Mouse (Mus musculus): ENCODE measurements around the gene Midn.

DNA sequence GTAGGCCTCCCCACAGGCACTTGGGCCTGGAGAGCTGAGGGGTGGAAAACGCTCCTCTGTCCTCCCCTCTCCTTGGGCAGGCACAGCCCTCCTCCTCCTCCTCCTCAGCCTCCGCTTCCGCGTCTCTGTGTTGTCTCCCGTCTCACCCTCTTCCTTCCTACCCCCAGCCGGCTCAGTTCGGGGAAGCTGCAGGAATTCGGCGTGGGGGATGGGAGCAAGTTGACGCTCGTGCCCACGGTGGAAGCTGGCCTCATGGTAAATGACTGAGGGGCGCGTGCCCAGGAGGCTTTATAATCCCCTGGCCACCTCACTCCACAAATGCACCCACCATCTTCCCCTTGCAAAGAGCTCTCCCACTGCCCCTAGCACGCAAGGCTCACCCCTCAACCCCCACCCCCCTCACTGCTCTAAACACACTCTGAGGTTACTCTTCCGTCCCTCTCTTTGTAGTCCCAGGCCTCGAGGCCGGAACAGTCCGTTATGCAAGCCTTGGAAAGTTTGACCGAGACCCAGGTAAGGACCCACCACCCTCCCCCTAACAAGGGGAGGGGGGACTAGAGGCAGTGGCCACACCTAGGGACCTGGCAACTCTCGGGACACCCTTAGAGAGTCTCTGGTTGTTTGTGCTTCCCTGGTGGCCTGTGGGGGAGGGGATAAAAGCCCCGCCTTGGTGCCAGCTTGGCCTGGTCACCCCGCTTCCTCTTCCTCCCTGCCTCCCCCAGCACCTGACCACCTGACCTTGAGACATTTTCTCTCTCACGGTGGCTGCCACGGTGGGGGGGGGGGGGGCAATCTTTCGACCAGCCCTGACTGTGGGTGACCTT is 3.4 kb downstream of the Midn start:
- TF ChIP-seq EP300 (IDR thresholded peaks at IDR 0.05; ENCODE audit: insufficient read depth, low read depth, low read length) (peak; percentile 35; the same call in 1 of the 2 replicates), CTCF (IDR thresholded peaks at IDR 0.05) (no peak)

All from heart, adult 2 months (tissue).